Mouse (Mus musculus): ENCODE results near the gene Pnpla5.

DNA sequence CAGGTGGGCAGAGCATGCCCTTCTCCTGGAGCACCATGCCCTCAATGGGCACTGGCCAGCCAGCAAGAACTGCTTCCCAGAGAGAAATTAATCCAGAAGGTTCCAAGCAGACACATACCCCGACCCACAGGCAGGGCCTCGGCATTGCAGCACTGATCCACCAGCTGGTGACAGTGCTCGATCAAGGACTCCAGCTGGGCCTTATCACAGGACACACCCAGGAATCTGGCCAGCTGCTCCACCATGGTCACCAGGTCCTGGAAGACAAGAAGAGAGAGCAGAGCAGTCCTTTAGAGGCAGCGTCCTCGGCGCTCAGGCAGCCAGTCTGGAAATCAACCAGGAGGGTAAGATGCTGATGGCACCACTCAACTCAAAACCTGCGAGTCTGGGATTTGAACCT, 42.9 kb downstream of the Pnpla5 start:
- TF ChIP-seq CTCF (IDR thresholded peaks at IDR 0.05; ENCODE audit: low read depth) (no peak), EP300 (IDR thresholded peaks at IDR 0.05; ENCODE audit: low read depth) (no peak)
